Mouse (Mus musculus) forebrain, embryonic 16.5 days (tissue): ENCODE measurements at regions not wholly inside any gene's neighbourhood (a gene's known extent, or its start where the extent isn't known, plus 50 kb on each side); places are given as distances from the start of the nearest gene placed in this dataset.

Experiments
- ATAC-seq: fragments of 200-750 bp; cut with Nextera tagmentation; 2 replicates; pipeline ENCODE4 v1.8.0; 2017; ENCODE audit warnings: mild to moderate bottlenecking, moderate library complexity
- H3K27ac ChIP-seq: fragments of 300-500 bp; sonication (generic); 2 replicates; pipeline ENCODE4 v1.5.1; 2014; ENCODE audit warnings: low read length, control low read depth
- H3K27me3 ChIP-seq: fragments of 300-500 bp; sonication (generic); replicated peaks from 2 replicates; pipeline ENCODE4 v1.6.1; 2014; ENCODE audit warnings: low read length; ENCODE audit not compliant: control insufficient read depth, insufficient read depth
- H3K36me3 ChIP-seq: fragments of 300-500 bp; sonication (generic); 2 replicates; pipeline ENCODE4 v1.6.1; 2014; ENCODE audit not compliant: control insufficient read depth, insufficient read depth
- H3K4me1 ChIP-seq: fragments of 300-500 bp; sonication (generic); replicated peaks from 2 replicates; pipeline ENCODE4 v1.6.1; 2014; ENCODE audit warnings: low read length; ENCODE audit not compliant: control insufficient read depth, insufficient read depth
- H3K4me2 ChIP-seq: fragments of 300-500 bp; sonication (generic); 2 replicates; pipeline ENCODE4 v1.6.1; 2014; ENCODE audit warnings: mild to moderate bottlenecking, low read length, control low read depth
- H3K4me3 ChIP-seq: fragments of 300-500 bp; sonication (generic); replicated peaks from 2 replicates; pipeline ENCODE4 v1.5.1; 2014; ENCODE audit warnings: mild to moderate bottlenecking, low read length, control low read depth
- H3K9ac ChIP-seq: fragments of 300-500 bp; sonication (generic); replicated peaks from 2 replicates; pipeline ENCODE4 v1.6.1; 2014; ENCODE audit warnings: low read depth, low read length, control low read depth
- H3K9me3 ChIP-seq: fragments of 300-500 bp; sonication (generic); 2 replicates; pipeline ENCODE4 v1.6.1; 2016; ENCODE audit warnings: low read length; ENCODE audit not compliant: control insufficient read depth
- WGBS: fragments of 180-500 bp; shearing (Covaris S2); extraction: QIAGEN DNeasy Blood & Tissue Kit; methylation state at CpG from one replicate; pipeline ENCODE4 v1.1.7; 2014; 5-methylcytosine and 5-hydroxymethylcytosine counted together

GRCm38 (mm10) chr1:42167790-42168572 is 527.6 kb upstream of the Pou3f3 start:
- Histone ChIP-seq H3K9me3 (no peaks in the 10 kb centered on the region), H3K27me3 (no peaks in the 10 kb centered on the region), H3K36me3 (no peaks in the 10 kb centered on the region), H3K4me2 (no peak overlapping the region), H3K27ac (no peak overlapping the region), H3K9ac (no peak overlapping the region), H3K4me1 (no peaks in the 10 kb centered on the region), H3K4me3 (no peak overlapping the region)
- 88% methylated on average over 7 of the region's 7 CpGs for WGBS
- no peak for ATAC-seq

DNA sequence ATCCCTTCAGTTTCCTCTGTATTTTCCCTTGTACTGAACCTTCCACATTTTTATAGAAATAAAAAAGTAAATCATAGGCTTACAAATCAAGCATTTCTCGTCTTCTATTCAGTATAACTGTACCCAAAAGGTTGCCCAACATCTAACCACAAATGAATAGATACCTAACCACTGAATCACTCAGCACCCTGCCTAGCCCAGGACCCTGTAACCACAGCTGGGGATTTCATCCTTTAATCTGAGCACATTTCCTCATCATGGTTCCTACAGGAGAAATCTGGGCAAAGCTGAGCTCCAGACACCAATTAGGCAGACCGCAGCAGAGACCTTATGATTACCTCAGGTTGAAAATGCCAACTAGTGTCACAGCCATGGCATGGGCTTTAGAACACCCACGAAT is 526.1 kb upstream of the Pou3f3 start:
- Histone ChIP-seq H3K36me3 (no peaks in the 10 kb centered on the region), H3K27me3 (no peaks in the 10 kb centered on the region), H3K9ac (no peak overlapping the region), H3K4me3 (no peak overlapping the region), H3K4me1 (no peaks in the 10 kb centered on the region), H3K27ac (no peak overlapping the region), H3K9me3 (no peaks in the 10 kb centered on the region), H3K4me2 (no peak overlapping the region)
- ATAC-seq = no peak
- 83% methylated on average over 3 of the region's 3 CpGs for WGBS

DNA sequence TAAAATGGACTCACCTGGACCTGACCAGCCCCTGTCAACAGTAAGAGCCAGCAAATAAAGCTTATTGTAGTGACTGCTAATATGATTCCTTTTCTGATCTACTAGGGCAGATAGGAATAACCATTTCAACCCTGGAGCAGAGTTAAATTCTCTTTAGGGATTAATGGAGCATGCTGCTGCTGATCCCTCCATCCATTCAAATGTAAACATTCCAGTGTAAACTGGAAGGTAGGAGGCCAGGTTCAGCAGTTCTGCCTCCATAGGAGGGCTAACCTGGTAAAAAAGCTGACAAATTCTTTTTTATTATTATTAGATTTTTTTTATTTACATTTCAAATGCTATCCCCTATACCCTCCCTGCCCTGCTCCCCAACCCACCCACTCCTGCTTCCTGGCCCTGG is 509.3 kb upstream of the Pou3f3 start:
- Histone ChIP-seq H3K36me3 (no peaks in the 10 kb centered on the region), H3K9me3 (no peaks in the 10 kb centered on the region), H3K27ac (no peak overlapping the region), H3K9ac (no peak overlapping the region), H3K4me2 (no peak overlapping the region), H3K4me3 (no peak overlapping the region), H3K27me3 (no peaks in the 10 kb centered on the region), H3K4me1 (no peaks in the 10 kb centered on the region)
- no peak for ATAC-seq

- H3K9me3 ChIP-seq = no peaks in the 10 kb centered on the region
- H3K27ac ChIP-seq = no peak overlapping the region
- no peaks in the 10 kb centered on the region for H3K36me3 ChIP-seq
- H3K9ac ChIP-seq = no peak overlapping the region
- no peak overlapping the region for H3K4me3 ChIP-seq
- ATAC-seq = no peak
- no peaks in the 10 kb centered on the region for H3K27me3 ChIP-seq
- peaks cover 25% of the 10 kb centered on the region for H3K4me1 ChIP-seq
- no peak overlapping the region for H3K4me2 ChIP-seq
- WGBS = 96% methylated on average over 1 of the region's 1 CpGs
Measured at GRCm38 (mm10) chr1:42228098-42228497, 467.5 kb upstream of the Pou3f3 start.

DNA sequence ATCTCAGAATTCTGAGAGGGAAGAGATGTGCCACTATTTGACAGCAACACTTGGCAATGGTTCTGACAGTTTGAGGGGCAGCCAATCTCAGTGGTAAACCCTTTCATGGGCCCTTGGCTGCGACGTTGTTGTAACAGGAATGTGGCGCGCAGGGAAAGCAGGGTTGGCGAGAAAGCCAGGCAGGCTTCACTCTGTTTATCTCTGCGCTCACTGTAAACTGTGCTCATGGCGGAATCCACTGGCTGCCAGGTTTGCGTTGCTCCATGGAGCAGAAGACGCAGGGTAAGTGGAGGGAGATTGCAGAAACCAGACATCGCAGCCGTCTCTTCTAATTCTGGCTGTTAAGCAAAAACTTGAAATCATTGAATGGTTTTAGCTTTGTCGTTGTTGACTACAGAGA is 465.9 kb upstream of the Pou3f3 start:
- Histone ChIP-seq H3K4me1 (peaks cover 28% of the 10 kb centered on the region), H3K36me3 (no peaks in the 10 kb centered on the region), H3K27me3 (no peaks in the 10 kb centered on the region), H3K9ac (peak overlapping the region; percentile 37), H3K4me3 (peak overlapping the region; percentile 33), H3K27ac (peak overlapping the region; percentile 93), H3K9me3 (no peaks in the 10 kb centered on the region), H3K4me2 (peak overlapping the region; percentile 57)
- ATAC-seq = peak; percentile 82
- WGBS = 26% methylated on average over 12 of the region's 12 CpGs

DNA sequence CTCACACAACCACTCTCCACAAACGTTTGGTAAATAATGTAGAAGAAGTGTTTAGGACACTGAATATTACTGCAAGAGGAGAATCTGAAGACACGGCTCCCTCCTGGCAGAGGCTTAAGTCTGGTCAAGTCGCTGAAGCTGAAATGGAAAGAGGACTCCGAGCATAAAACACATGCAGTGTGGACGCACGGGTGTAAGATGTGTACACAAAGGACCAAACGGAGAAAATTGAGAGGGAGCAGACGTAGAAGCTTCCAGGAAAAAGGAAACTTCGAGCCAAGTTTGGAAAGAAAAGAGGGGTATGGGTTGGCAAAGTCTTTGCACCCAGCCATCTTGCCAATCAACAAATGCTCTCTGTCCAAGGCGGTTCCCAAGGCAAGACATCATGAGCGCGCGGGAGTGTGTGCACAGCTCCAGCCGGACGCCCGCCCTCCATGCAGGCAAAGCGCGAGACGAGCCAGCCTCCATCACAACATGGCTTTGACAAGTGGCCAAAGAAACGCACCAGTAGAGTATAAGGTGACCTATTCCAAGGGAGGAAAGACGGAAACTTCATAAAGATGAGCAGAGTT is 465.0 kb upstream of the Pou3f3 start:
- H3K9ac ChIP-seq = peak overlapping the region; percentile 10; the same call in 1 of the 2 replicates
- H3K4me2 ChIP-seq = peak overlapping the region; percentile 57

GRCm38 (mm10) chr1:42231091-42231490 is 464.5 kb upstream of the Pou3f3 start:
- peak overlapping the region; percentile 93 for H3K27ac ChIP-seq
- peak overlapping the region; percentile 57 for H3K4me2 ChIP-seq
- 31% methylated on average over 5 of the region's 5 CpGs for WGBS

More for the DNA sequence above, 465.0 kb upstream of the Pou3f3 start:
- Histone ChIP-seq H3K4me1 (peaks cover 28% of the 10 kb centered on the region), H3K27me3 (no peaks in the 10 kb centered on the region), H3K36me3 (no peaks in the 10 kb centered on the region), H3K4me3 (peak overlapping the region; percentile 33), H3K27ac (peak overlapping the region; percentile 93), H3K9me3 (no peaks in the 10 kb centered on the region)
- ATAC-seq = peak; percentile 87
- WGBS = 45% methylated on average over 21 of the region's 21 CpGs

GRCm38 (mm10) chr1:42231897-42232296 is 463.7 kb upstream of the Pou3f3 start:
- H3K27ac ChIP-seq = peak overlapping the region; percentile 93
- no peaks in the 10 kb centered on the region for H3K9me3 ChIP-seq
- H3K9ac ChIP-seq = no peak overlapping the region
- H3K36me3 ChIP-seq = no peaks in the 10 kb centered on the region
- no peak overlapping the region for H3K4me3 ChIP-seq
- 55% methylated on average over 5 of the region's 5 CpGs for WGBS
- peak overlapping the region; percentile 33; the same call in 1 of the 2 replicates for H3K4me2 ChIP-seq
- H3K27me3 ChIP-seq = no peaks in the 10 kb centered on the region
- ATAC-seq = no peak
- peaks cover 28% of the 10 kb centered on the region for H3K4me1 ChIP-seq

More at GRCm38 (mm10) chr1:42231091-42231490, 464.5 kb upstream of the Pou3f3 start:
- no peak overlapping the region for H3K9ac ChIP-seq
- no peaks in the 10 kb centered on the region for H3K27me3 ChIP-seq
- H3K4me1 ChIP-seq = peaks cover 28% of the 10 kb centered on the region
- H3K9me3 ChIP-seq = no peaks in the 10 kb centered on the region
- no peaks in the 10 kb centered on the region for H3K36me3 ChIP-seq
- peak; percentile 18 for ATAC-seq
- H3K4me3 ChIP-seq = no peak overlapping the region

- Histone ChIP-seq H3K9me3 (no peaks in the 10 kb centered on the region), H3K27me3 (no peaks in the 10 kb centered on the region), H3K4me2 (no peak overlapping the region), H3K4me3 (no peak overlapping the region), H3K36me3 (no peaks in the 10 kb centered on the region), H3K4me1 (peaks cover 28% of the 10 kb centered on the region), H3K9ac (no peak overlapping the region), H3K27ac (peak overlapping the region; percentile 57)
- ATAC-seq = no peak
- 34% methylated on average over 6 of the region's 6 CpGs for WGBS
Measured at GRCm38 (mm10) chr1:42232716-42233115, 462.9 kb upstream of the Pou3f3 start.
